Mouse (Mus musculus): ENCODE measurements around the gene Col8a2.

- TF ChIP-seq GATA1 (IDR thresholded peaks at IDR 0.05; ENCODE audit: borderline replicate concordance, low read length) (no peak), FLI1 (IDR thresholded peaks at IDR 0.05; ENCODE audit: low read length) (no peak)
These were observed 25.1 kb downstream of the Col8a2 start for GRCm38 (mm10) chr4:126311566-126312200.

Data from megakaryocyte, embryonic 14.5 days (primary cell).